Mouse (Mus musculus) kidney, postnatal 25 days (tissue): ENCODE measurements around the gene Slfn8.
"Not testable (repeated sequence)": the region's sequence is repeated elsewhere in the genome, so short reads cannot be mapped to it uniquely, and the experiment has no call there.

Experiments
- DNase-seq, 2 experiments: peaks; one replicate each; pipeline ENCODE4 v3.0.0; 2021; ENCODE audit warnings: mixed read lengths in 2 of 2

Slfn8 gene

GRCm38 (mm10) chr11:83020621-83021020 is at the start of gene Slfn8:
Gene Slfn8, minus strand, starts transcription at chr11:83020810.
- DNase-seq = peak in 1 of 2 experiments; percentile 13

- DNase-seq = no peak
These were observed 47.5 kb upstream of the Slfn8 start for GRCm38 (mm10) chr11:83067982-83068694.

GRCm38 (mm10) chr11:83066640-83067531 is 46.3 kb upstream of the Slfn8 start:
- DNase-seq = peak; percentile 23 to 44

GRCm38 (mm10) chr11:83065441-83066344 is 45.1 kb upstream of the Slfn8 start:
- DNase-seq = no peak

GRCm38 (mm10) chr11:83064946-83065345 is 44.3 kb upstream of the Slfn8 start, which contains the start of gene Slfn2:
Gene Slfn2, plus strand, starts transcription at chr11:83065112.
- DNase-seq = peak; percentile 21 to 46

GRCm38 (mm10) chr11:83063941-83064349 is 43.3 kb upstream of the Slfn8 start:
- DNase-seq = no peak

GRCm38 (mm10) chr11:83063126-83063525 is 42.5 kb upstream of the Slfn8 start:
- no peak for DNase-seq

GRCm38 (mm10) chr11:83061806-83062205 is 41.2 kb upstream of the Slfn8 start:
- DNase-seq = no peak

- DNase-seq = no peak
These were observed 39.9 kb upstream of the Slfn8 start for GRCm38 (mm10) chr11:83060412-83061020.

- DNase-seq = peak; percentile 59 to 74
These were observed 37.3 kb upstream of the Slfn8 start for GRCm38 (mm10) chr11:83057863-83058262.

- DNase-seq = no peak
These were observed 25.0 kb upstream of the Slfn8 start for GRCm38 (mm10) chr11:83045642-83046041.

GRCm38 (mm10) chr11:83043891-83044290 is 23.3 kb upstream of the Slfn8 start:
- no peak for DNase-seq

GRCm38 (mm10) chr11:83041000-83041399 is 20.4 kb upstream of the Slfn8 start:
- DNase-seq = no peak

- DNase-seq = no peak
These were observed 19.7 kb upstream of the Slfn8 start for GRCm38 (mm10) chr11:83040325-83040724.

GRCm38 (mm10) chr11:83039796-83040195 is 19.2 kb upstream of the Slfn8 start:
- peak in 1 of 2 experiments; percentile 9 for DNase-seq

- no peak for DNase-seq
These were observed 18.5 kb upstream of the Slfn8 start for GRCm38 (mm10) chr11:83039156-83039555.

- DNase-seq = not testable (repeated sequence)
These were observed 18.1 kb upstream of the Slfn8 start for GRCm38 (mm10) chr11:83038686-83039085.

- peak in 1 of 2 experiments; percentile 3 for DNase-seq
These were observed 770 bp downstream of the Slfn8 start for GRCm38 (mm10) chr11:83019561-83020519.

- DNase-seq = no peak
These were observed 4.5 kb downstream of the Slfn8 start for GRCm38 (mm10) chr11:83016093-83016492.

- no peak for DNase-seq
These were observed 7.3 kb downstream of the Slfn8 start for GRCm38 (mm10) chr11:83013356-83013755.
